Mouse (Mus musculus) heart, embryonic 14.5 days (tissue): ENCODE results near the gene AC170998.1. TPM values are rescaled to one million over a fixed set of nuclear protein-coding genes. Genes with fewer than 3 reads are reported as not detected.
A peak's percentile ranks its signal among the peaks of the same experiment; 100 is the strongest.

Source experiments
- ATAC-seq: fragments of 200-750 bp; cut with Nextera tagmentation; 2 replicates; pipeline ENCODE4 v1.8.0; 2017; ENCODE audit warnings: low read depth, moderate TSS enrichment; ENCODE audit not compliant: insufficient number of reproducible peaks, insufficient read depth, low FRiP score
- H3K27ac ChIP-seq, 2 experiments: fragments of 200-500 bp in 1 of 2; fragments of 300-500 bp in 1 of 2; sonication (generic) in 1 of 2; replicated peaks in 1 of 2; 2 replicates each; pipeline ENCODE4 v1.5.1; 2012 to 2014; ENCODE audit warnings: low read depth in 2 of 2, low read length in 2 of 2, control low read depth in 1 of 2, mild to moderate bottlenecking in 1 of 2, mixed read lengths in 1 of 2; ENCODE audit not compliant: control insufficient read depth in 1 of 2, insufficient read depth in 1 of 2
- H3K27me3 ChIP-seq: fragments of 300-500 bp; sonication (generic); 2 replicates; pipeline ENCODE4 v1.6.1; 2014; ENCODE audit warnings: mild to moderate bottlenecking, low read length, control low read depth; ENCODE audit not compliant: control insufficient read depth, insufficient read depth
- H3K36me3 ChIP-seq: fragments of 300-500 bp; sonication (generic); 2 replicates; pipeline ENCODE4 v1.6.1; 2014; ENCODE audit warnings: mild to moderate bottlenecking, control low read depth, low read length, mixed read lengths; ENCODE audit not compliant: control insufficient read depth, insufficient read depth
- H3K4me1 ChIP-seq, 2 experiments: fragments of 200-500 bp in 1 of 2; fragments of 300-500 bp in 1 of 2; sonication (generic) in 1 of 2; 2 replicates each; pipeline ENCODE4 v1.6.1; 2012 to 2014; ENCODE audit warnings: low read length in 2 of 2, control low read depth in 1 of 2, mixed read lengths in 1 of 2; ENCODE audit not compliant: control insufficient read depth in 2 of 2, insufficient read depth in 2 of 2
- H3K4me2 ChIP-seq: fragments of 300-500 bp; sonication (generic); 2 replicates; pipeline ENCODE4 v1.6.1; 2014; ENCODE audit warnings: mild to moderate bottlenecking, low read length
- H3K4me3 ChIP-seq, 2 experiments: fragments of 200-500 bp in 1 of 2; fragments of 300-500 bp in 1 of 2; sonication (generic) in 1 of 2; 2 replicates each; pipeline ENCODE4 v1.5.1; 2012 to 2014; ENCODE audit warnings: low read length in 2 of 2, mild to moderate bottlenecking in 2 of 2, control low read depth in 1 of 2, low read depth in 1 of 2, moderate library complexity in 1 of 2; ENCODE audit not compliant: control insufficient read depth in 1 of 2, insufficient read depth in 1 of 2
- H3K9ac ChIP-seq: fragments of 300-500 bp; sonication (generic); 2 replicates; pipeline ENCODE4 v1.6.1; 2014; ENCODE audit warnings: mild to moderate bottlenecking, low read length
- H3K9me3 ChIP-seq: fragments of 300-500 bp; sonication (generic); 2 replicates; pipeline ENCODE4 v1.6.1; 2016; ENCODE audit warnings: low read length, control low read depth; ENCODE audit not compliant: control insufficient read depth
- WGBS: fragments of 180-500 bp; shearing (Covaris S2); extraction: QIAGEN DNeasy Blood & Tissue Kit; methylation state at CpG from one replicate; pipeline ENCODE4 v1.1.7; 2014; 5-methylcytosine and 5-hydroxymethylcytosine counted together
- polyA plus RNA-seq: library from polyadenylated mRNA; unstranded; fragments of >200 nt; fragmentation: Nextera tagmentation; extraction: Ambion mirVana; gene quantifications from 2 replicates; pipeline ENCODE4 v1.2.1, GENCODE M21; 2014

AC170998.1 gene
- polyA plus RNA-seq, 1 experiment from 2014 or later = 2.5 TPM

- H3K4me2 ChIP-seq = no peak overlapping the region
- no peaks in the 10 kb centered on the region for H3K4me1 ChIP-seq
- no peaks in the 10 kb centered on the region for H3K9me3 ChIP-seq
- ATAC-seq = no peak
- H3K27ac ChIP-seq = no peak overlapping the region
- H3K36me3 ChIP-seq = no peaks in the 10 kb centered on the region
- H3K9ac ChIP-seq = no peak overlapping the region
- WGBS = 62% methylated on average over 8 of the region's 8 CpGs
- H3K4me3 ChIP-seq = no peak overlapping the region
- H3K27me3 ChIP-seq = no peaks in the 10 kb centered on the region
These were observed 34.9 kb downstream of the AC170998.1 start for GRCm38 (mm10) chr17:28760736-28761312.

GRCm38 (mm10) chr17:28761871-28762270, 36.0 kb downstream of the AC170998.1 start:
- Histone ChIP-seq H3K4me2 (no peak overlapping the region), H3K27me3 (no peaks in the 10 kb centered on the region), H3K27ac (no peak overlapping the region), H3K4me1 (no peaks in the 10 kb centered on the region), H3K9ac (no peak overlapping the region), H3K4me3 (no peak overlapping the region), H3K9me3 (no peaks in the 10 kb centered on the region), H3K36me3 (no peaks in the 10 kb centered on the region)
- no peak for ATAC-seq
- WGBS = 7% methylated on average over 3 of the region's 3 CpGs

- H3K36me3 ChIP-seq = no peaks in the 10 kb centered on the region
- no peaks in the 10 kb centered on the region for H3K9me3 ChIP-seq
- H3K27ac ChIP-seq = no peak overlapping the region
- peaks cover 32% of the 10 kb centered on the region for H3K27me3 ChIP-seq
- H3K4me3 ChIP-seq = no peak overlapping the region
- H3K4me2 ChIP-seq = no peak overlapping the region
- no peak for ATAC-seq
- H3K9ac ChIP-seq = no peak overlapping the region
- H3K4me1 ChIP-seq = peaks cover 11 to 18% of the 10 kb centered on the region in 2 experiments
- 51% methylated on average over 3 of the region's 3 CpGs for WGBS
These were observed 40.3 kb downstream of the AC170998.1 start for GRCm38 (mm10) chr17:28766203-28766602.

- no peak overlapping the region for H3K9ac ChIP-seq
- H3K27me3 ChIP-seq = peaks cover 37% of the 10 kb centered on the region
- peaks cover 11 to 18% of the 10 kb centered on the region in 2 experiments for H3K4me1 ChIP-seq
- no peaks in the 10 kb centered on the region for H3K36me3 ChIP-seq
- no peak for ATAC-seq
- no peak overlapping the region for H3K27ac ChIP-seq
- WGBS = 75% methylated on average over 11 of the region's 11 CpGs
- H3K4me3 ChIP-seq = no peak overlapping the region
- H3K9me3 ChIP-seq = no peaks in the 10 kb centered on the region
- no peak overlapping the region for H3K4me2 ChIP-seq
These were observed 41.1 kb downstream of the AC170998.1 start for GRCm38 (mm10) chr17:28766781-28767515.

- no peak within 1 kb of the TSS for H3K27ac ChIP-seq
- 0 out of 2 replicates have a peak, but pooled peaks have one; percentile 7 for ATAC-seq
These were observed 43.4 kb downstream of the AC170998.1 start, which contains the start of gene Mapk13 for GRCm38 (mm10) chr17:28769121-28769874. Gene Mapk13 (plus strand): TSS chr17:28769297.

GRCm38 (mm10) chr17:28769875-28770421, 44.1 kb downstream of the AC170998.1 start:
- Histone ChIP-seq H3K27ac (no peak overlapping the region), H3K36me3 (no peaks in the 10 kb centered on the region), H3K4me3 (peak overlapping the region; percentile 36 to 49), H3K9me3 (no peaks in the 10 kb centered on the region), H3K27me3 (peaks cover 37% of the 10 kb centered on the region), H3K9ac (peak overlapping the region; percentile 68), H3K4me2 (peak overlapping the region; percentile 89), H3K4me1 (peaks cover 11 to 18% of the 10 kb centered on the region in 2 experiments)
- 3% methylated on average over 24 of the region's 24 CpGs for WGBS
- ATAC-seq = peak; percentile 26; the same call in 1 of the 2 replicates

More at GRCm38 (mm10) chr17:28769121-28769874, 43.4 kb downstream of the AC170998.1 start, which contains the start of gene Mapk13:
- H3K4me3 ChIP-seq = peak within 1 kb of the TSS; percentile 36 to 49
- H3K4me2 ChIP-seq = peak within 1 kb of the TSS; percentile 89
- H3K4me1 ChIP-seq = peaks cover 11 to 18% of the 10 kb centered on the region in 2 experiments
- H3K36me3 ChIP-seq = no peaks in the 10 kb centered on the region
- under 1% methylated on average over 58 of the region's 58 CpGs for WGBS
- H3K27me3 ChIP-seq = peaks cover 37% of the 10 kb centered on the region
- no peaks in the 10 kb centered on the region for H3K9me3 ChIP-seq
- H3K9ac ChIP-seq = peak within 1 kb of the TSS; percentile 68

GRCm38 (mm10) chr17:28771289-28771688, 45.4 kb downstream of the AC170998.1 start:
- no peak for ATAC-seq
- no peak overlapping the region for H3K4me3 ChIP-seq
- WGBS = 84% methylated on average over 5 of the region's 5 CpGs

More at GRCm38 (mm10) chr17:28771289-28771688, 45.4 kb downstream of the AC170998.1 start:
- peaks cover 37% of the 10 kb centered on the region for H3K27me3 ChIP-seq
- no peaks in the 10 kb centered on the region for H3K9me3 ChIP-seq
- H3K27ac ChIP-seq = no peak overlapping the region
- H3K9ac ChIP-seq = no peak overlapping the region
- no peaks in the 10 kb centered on the region for H3K36me3 ChIP-seq
- H3K4me2 ChIP-seq = no peak overlapping the region
- H3K4me1 ChIP-seq = peaks cover 11 to 18% of the 10 kb centered on the region in 2 experiments
